Mouse (Mus musculus) left cerebral cortex, adult 18-20 months (tissue): ENCODE data around the gene Nobox. TPM values are rescaled to one million over a fixed set of nuclear protein-coding genes. Genes with fewer than 3 reads are reported as not detected.

ENCODE experiments used
- DNase-seq, 2 experiments: peaks; one replicate each; pipeline ENCODE4 v3.0.0; 2021 to 2022; ENCODE audit warnings: low spot score in 2 of 2, mixed read lengths in 1 of 2
- long read RNA-seq, 2 experiments: library from polyadenylated mRNA; stranded (forward); transcript quantifications; one replicate each; pipeline ENCODE4 v2.0.0; 2021
- total RNA-seq, 2 experiments: library from RNA; stranded (reverse); gene quantifications; 2 replicates each; pipeline ENCODE4 v1.2.3; 2021

The Nobox gene
- not detected for total RNA-seq
- long read RNA-seq, experiment 1: 0 reads
- long read RNA-seq, experiment 2: 0 reads

DNA sequence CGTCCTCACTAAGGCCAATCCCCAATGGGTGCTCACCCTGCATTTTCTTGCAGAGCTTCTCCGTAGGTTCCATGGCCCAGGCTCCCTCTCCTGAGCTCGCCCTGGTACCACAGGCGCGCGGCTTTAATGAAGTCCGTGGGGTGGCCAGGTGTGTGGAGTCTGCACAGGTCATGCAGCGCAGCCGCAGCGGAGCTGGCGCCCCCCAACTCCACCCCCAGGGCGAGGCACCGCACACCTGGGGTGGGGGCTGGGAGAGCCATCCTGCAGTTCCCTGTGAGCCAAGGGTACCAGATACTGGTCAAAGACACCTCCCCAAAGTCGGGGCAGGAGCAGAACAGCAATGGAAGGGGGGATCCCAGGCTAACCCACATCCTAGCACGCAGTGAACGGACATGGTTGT, at the start of gene Nobox:
Gene Nobox, minus strand, starts transcription at position 101 of the 400 bp plus-strand sequence.
- no peak for DNase-seq

DNA sequence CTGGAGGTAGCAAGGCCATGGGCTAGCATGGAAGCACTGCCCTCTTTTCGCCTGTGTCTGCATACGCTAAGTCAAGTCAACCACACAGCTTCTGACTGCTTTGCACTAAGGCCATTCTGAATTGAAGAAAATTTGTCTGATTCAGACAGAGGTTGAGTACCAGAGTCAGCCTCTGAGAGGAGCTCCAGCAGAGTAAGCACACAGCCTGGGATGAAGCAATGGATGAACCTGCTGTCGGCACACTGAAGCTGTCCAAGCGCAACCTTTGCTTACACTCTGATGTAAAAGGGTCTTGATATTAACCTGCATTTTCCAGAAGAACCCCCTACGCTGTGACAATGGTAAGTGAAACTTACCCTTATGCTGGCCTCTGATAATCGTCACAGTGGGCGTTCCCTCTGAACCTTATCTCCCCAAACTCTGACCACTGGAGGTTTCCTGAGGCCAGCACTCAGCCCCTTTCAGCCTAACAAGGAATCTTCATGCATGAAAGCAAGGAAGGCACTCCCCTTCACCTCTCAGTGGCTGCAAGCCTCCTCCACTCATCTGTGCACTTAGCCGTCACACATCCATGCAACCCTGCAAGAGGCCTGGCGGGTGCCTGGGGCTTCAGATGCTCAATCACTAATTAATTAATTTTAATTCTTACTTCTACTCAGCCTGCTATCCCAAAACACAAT, 45.3 kb upstream of the Nobox start:
- no peak for DNase-seq

DNA sequence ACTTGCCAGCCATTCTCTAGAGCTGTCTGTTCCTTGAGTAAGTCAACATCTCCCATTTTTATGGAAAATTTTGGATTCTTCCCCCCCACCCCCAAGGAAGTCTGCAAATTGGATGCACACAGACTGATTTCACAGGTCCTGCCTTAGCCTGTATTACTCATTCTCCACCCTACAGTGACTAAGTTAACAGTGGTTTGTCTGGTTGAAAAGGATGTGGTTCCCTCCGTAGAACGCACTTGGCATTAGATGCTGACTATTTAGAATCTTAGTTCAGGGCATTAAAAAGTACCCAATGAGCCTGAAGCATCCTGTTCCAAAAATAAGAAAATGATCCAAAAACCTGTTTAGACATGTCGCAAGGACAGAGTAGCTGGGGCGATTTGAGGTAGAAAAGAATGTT, 44.1 kb upstream of the Nobox start:
- no peak for DNase-seq

DNA sequence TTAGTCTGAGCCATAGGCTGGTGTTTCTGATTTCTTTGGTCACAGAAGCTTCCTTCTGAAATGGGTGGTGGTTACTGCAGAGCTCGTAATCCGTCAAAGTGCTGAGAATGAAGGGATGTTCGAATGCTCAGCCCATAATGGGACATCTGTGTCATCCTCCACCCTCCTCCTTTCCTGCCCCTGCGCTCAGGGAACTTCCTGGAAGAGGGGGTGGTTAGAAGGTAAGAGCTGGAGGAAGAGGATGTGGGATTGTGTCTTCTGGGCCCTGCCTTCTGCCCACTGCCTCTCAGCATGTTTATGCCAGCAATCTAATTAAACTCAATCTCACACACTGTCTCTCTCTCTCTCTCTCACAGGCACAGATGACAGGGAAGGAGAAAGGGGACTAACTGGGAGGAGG, 39.7 kb upstream of the Nobox start:
- no peak for DNase-seq

DNA sequence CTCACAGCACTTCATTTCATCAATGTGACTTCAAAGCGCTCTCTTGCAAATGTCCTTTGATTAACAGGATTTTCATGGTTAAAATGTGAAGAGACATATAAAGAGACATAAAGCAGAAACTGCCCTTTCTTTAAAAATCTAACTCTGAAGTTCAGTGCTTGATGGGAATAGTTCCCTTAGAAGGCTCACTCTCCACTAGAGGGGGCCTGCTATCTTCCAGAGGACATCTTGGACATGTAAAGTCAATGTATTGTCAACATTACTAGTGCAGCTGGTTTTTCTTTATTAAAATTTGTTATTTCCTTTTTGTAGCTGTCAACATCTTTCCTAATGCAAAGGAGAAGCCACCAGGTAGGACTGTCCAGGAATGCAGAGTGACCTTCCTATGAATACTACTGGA, 38.3 kb upstream of the Nobox start:
- no peak for DNase-seq

DNA sequence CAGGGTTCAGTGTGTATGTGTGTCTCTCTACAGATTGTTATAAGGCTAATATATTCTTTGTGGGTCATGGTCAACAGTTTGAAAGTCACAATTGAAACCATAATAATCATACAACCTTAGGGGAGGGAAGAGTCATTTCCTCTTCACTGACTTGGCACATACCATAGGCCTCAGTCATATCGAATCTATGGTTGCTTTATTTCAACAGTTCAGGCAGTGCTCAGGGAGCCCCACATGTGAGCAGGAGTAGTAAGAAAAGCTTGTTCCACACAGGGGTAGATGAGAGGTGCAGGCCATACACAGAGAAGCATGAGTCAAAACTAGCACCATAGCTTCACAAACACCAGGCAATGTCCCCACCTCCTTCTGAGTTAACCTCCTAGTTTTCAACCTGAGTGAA, 33.7 kb upstream of the Nobox start:
- no peak for DNase-seq

DNA sequence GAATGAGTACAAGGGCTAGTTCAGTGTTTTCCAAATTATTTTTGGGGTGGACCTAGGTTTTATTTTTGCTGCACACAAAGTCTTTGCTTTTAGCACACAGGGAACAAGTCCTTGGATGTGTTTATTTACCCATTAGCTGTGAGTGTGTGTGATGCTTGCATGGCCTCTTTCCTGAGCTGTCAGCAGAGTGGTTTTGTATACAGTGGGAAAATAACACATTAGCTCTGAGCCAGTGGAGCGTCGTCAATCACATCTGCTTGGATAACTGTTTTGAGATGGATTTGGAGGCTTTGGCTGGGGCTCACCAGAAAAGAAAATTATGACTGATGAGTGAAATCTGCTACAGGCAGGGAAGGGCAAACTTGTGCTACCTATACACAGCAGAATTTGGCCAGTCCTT, 33.0 kb upstream of the Nobox start:
- no peak for DNase-seq

DNA sequence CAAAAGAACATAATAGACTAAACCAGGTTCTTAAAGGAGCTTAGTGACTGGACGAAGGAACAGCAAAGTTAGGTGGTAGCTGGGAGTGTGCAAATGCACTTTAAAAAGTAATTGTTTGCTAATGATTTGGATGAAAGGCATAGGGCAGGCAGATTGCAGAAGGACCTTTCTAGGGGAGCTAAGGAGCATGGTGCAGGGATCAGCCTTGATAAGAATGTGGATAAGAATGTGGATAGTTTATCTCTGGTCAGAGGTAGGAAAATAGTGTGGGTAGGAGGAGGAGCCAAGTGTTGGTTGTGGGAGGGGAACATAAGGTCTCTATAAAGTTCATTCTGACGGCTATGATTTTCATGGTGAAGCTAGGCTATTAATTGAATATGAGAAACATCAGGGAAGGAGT, 29.4 kb upstream of the Nobox start:
- no peak for DNase-seq

DNA sequence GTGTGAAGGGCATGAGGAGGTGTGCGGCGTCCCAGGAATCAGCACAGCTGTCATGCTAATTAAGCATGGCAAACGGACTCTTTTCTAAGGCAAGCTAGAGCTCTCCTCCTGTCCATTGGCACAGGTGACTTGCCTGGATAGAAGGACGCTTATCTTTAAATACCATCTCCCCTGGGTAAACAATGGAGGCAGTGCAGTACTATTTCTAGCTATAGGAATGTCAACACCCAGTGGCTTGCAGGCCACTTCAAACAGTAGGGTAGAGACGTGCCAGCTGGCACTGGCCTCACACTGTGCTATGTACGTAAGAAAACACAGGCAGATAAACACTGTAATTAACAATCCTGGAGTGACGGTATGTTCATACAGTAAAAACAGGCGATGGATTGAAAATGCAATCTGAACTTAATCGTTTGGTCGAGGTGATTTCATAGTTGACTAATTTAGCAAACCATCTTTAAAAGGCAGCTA, 28.2 kb upstream of the Nobox start:
- no peak for DNase-seq

DNA sequence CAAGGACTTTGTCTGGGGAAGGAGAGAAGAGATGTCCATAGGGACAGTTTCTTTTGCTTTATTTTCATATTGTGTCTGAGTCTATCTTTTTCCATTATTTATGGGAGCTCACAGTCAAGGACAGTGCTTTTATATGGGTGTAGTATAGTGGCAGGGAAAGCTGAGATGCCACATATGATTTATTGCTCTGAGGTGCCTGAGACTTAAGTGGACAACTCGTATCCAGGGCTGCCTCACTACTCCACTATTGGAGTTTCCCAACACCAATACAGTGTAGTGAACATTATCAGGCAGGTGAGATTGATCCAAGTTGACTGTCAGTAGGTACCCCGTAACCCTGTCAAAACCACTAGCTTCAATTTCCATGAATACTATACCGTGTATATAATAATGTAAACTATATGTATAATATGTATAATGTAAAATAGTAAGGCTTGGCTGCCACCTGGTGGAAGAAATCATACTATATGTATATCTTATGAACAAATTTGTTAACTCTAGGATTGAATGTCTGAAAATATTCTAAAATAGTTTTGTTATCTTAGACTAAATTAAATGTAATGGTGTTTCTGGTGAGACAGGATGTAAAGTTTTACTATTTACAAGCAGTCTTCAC, 26.4 kb upstream of the Nobox start:
- DNase-seq: peak in 1 of 2 experiments; percentile 48

DNA sequence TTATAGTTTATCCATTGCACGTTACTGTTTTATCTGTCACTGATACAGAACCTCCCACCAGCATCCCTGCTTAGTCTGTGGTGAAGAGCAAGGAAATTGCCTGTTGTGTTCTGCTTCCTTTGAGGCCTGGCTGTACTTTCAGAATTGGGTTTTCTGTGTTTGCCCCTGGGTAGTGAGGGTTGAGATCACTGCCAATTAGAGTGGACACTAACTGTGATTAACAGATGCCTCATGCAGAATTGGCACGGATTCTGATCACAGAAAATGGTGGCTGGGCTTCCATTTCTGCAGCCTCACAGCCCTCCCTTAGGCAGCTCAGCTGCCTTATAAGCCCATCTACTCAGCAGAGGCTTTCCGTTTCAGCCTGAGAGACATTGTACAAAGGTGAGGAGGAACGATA, 24.1 kb upstream of the Nobox start:
- DNase-seq: no peak

DNA sequence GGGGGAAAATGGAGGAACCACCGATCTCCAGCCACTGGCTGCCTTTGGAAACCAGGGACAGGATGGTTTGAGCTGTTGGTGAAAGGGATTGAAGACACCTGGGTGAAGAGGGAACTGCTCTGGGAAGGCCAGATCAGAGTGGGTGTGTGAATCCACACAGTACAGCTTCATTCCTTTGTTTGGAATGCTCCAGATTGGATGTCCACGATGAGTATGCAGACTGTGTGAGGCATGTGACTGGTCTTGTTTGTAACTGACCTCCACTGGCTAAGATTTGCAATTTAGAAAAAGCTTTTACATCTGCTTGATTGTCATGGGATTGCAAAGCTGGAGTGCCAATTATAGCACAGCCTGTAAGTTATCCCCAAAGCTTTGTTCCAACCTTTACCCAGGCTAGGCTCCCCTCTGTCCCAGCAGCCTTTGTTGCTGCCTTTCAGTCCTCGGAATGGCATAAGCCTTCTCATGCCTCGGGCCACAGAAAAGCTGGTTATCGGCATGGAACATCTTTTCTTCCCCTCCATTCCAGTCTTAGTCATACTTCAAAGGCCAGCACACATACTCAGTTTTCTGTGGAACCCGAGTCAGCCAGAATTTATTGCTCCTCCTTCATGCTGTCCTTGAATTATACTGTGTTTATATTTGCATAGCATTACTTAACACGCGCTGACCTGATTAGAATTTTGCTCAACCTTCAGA, 3.8 kb upstream of the Nobox start:
- no peak for DNase-seq

DNA sequence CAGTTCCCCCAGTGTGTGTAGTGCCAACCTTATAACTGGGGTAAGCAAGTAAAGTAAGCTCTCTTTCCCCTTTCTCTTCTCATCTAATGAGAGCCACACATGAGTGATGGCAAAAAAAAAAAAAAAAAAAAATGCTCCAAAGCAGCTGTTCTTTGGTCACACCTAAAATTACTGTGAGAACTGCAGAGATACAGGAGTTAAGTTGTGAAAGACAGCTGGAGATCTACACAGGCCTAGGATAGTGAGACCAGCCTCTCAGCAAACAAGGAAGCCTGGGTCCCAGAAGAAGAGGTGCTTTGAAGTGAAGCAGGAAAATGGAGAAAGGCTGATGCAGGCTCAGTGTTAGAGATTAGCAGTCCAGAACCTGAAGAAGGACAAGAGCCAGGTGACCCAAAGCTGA, 3.2 kb upstream of the Nobox start:
- no peak for DNase-seq

DNA sequence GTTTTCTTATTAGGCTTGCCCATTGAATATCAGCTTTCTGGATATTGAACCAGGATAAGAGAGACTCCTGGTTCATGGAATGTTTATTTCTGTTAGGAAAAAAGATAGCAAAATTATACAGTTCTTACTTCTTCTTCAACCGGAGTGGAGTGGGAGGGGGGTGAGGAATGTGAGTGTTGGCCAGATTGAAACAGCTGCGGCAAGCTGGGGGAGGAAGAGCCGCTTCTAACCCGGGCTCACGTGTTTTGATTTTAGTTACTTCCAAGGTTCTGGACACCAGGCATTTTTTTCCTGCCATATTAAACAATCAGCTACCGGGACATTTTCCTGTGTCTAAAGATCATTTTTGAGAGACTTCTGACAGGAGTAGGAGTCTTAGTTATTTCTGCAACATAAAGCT, 717 bp upstream of the Nobox start:
- no peak for DNase-seq

DNA sequence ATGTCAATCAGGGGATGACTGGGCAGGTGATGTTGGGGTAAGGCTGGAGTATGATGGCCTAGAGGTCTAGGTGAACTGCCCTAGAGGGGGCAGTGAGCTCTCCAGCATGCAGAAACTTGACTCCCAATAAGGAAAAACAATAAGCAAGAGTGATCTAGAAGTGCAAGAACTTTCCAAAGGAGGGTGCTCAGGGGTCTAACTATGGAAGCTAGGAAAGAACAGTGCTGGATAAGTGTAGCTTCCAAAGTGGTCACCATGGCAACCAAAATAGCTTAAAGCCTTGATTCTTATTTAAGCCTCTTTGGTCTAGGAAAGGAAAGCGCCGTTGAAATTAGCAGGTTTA, 11.9 kb downstream of the Nobox start:
- peak in 1 of 2 experiments; percentile 11 for DNase-seq

DNA sequence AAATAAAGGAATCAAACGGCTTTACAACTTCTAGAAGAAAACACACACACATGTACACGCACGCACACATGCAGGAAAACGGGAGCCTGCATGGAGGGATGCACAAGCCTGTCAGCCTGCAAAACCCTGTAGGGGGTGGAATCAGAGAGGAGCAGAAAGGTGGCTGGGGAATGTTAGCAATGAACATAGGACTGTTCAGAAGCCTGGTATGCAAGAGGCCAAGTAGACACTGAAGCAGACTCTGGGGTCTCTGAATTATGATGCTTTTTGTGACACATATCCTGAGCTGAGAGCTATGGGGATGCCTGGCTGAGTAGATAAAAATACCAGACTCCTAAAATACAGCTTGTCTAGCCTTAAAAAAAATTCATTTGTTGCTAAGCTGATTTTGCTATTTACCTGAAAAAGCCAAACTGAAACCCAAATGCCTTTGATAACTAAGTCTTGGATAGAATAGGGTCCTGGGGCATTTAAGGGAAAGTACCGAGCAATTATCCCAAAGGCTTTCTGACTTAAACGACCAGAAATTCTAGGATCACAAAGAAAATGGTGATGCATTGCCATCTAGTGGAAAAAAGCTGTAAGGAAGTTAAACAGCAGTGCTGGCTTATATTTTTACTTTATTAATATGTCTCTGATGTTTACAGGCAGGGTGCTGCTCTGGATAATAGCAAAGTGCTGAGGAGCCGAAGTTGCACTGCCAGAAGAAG, 12.4 kb downstream of the Nobox start:
- DNase-seq: peak; percentile 11 to 13

DNA sequence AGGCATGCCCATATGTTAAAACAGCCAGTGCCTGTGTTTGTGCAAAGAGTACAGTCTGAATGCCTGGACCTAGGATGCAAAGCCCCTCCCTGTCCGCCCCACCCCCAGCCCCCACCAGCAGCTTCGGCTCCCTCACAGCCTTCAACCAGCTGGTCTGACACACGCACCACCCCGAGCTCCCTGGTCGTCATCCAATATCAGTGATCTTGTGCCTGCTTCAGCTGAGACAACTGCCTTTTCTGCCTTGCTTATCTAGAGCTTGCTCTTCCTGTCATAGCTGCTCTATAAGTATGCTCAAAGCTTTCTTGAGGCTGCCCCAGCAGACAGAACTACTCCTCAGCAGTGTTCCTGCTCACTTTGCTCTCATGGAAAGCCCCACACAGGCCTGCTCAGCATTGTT, 13.4 kb downstream of the Nobox start:
- DNase-seq: peak in 1 of 2 experiments; percentile 8

DNA sequence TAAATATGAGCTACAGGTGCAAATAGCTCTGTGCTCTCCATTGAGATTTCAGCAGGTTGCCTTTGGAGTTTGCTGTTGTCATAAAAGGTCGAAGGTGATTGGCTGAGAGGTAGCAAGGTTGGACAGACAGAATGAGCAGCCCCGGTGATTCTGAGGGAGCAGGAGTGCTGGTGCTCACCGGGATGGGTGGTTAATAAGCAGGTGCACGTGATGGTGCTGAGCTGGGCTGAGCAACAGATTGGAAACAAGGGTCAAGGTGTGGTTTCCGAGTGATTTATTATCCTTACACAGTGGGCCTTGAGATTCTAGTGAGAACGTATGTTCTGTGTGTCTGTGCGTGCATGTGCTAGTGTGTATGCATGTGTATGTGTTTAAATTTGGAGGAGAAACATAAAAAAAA, 16.2 kb downstream of the Nobox start:
- DNase-seq: no peak

DNA sequence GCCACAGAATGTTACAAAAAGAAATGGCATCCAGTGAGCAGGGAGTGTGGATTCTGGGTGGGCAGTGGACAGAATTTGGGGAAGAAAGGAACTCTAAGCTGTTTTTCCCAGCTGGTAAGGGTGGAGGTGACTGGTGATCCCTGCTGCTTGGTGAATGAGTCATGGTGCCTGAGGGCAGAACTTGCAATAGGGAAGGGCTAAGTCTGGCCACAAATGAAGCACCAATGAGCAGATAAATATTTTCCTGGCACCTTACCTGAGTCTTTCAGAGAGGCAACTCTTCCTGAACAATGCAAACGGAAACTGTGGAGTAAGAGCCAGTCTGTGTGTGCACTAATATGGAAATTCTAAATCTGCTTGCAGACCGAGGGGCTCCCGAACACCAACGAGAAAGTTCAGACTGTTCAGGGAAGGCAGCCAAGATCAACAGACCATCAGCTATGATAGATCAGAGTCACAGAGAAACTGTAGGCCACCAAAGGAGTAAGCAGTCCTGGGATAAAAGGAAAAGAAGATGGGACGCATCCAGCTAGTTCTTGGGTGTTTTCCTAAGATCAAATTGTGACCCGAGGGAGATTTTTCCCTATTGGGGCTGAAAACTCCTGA, 16.8 kb downstream of the Nobox start:
- no peak for DNase-seq

DNA sequence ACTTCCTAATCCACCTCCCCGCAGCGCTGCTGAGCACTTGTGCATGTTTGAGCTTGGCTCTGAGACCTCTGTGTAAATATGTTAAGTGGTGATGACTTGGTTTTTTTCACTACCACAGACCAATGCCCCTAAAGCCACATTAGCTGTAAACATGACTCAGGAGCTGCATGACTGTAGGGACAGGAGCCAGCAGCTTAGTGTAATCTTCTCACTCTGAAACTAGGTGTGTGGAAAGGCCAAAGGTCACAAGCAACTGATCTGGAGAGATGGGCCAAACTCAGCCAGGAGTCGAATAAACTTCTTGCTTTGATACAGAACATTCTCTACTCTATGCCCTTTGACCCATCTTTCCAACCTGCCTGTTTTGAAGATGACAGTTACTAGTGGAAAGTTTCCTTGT, 17.3 kb downstream of the Nobox start:
- no peak for DNase-seq

DNA sequence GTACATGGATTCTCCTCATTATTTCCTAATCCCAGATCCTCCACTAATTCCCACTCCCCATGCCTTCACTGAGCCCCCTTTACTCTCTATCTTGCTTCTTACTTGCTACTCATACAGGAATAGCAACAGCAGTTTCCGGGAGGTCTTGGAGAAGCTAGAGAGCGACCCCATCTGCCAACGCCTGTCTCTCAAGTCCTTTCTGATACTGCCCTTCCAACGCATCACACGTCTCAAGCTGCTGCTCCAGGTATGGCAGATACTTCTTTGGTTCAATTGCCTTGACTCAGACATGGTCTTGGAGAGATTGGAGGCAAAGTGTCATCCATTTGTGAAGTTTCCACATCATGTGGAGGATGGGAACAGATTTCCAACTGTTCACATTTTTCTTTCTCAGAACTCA, 28.9 kb downstream of the Nobox start:
- no peak for DNase-seq
